Mouse (Mus musculus): ENCODE measurements around the gene Ppargc1a. TPM values are rescaled to one million over a fixed set of nuclear protein-coding genes. Genes with fewer than 3 reads are reported as not detected.

Ppargc1a gene
- total RNA-seq (2023), result not detected

GRCm38 (mm10) chr5:51567659-51568058 is at the start of gene Ppargc1a:
Ppargc1a (minus strand) TSS chr5:51567726.

